Mouse (Mus musculus) lung, embryonic 14.5 days (tissue): ENCODE data around the gene Kremen1. TPM values are rescaled to one million over a fixed set of nuclear protein-coding genes. Genes with fewer than 3 reads are reported as not detected.

Experiments
- ATAC-seq: fragments of 200-750 bp; cut with Nextera tagmentation; 2 replicates; pipeline ENCODE4 v1.8.0; 2017; ENCODE audit warnings: mild to moderate bottlenecking, moderate TSS enrichment, moderate library complexity; ENCODE audit not compliant: insufficient read depth
- DNase-seq: peaks from one replicate; pipeline ENCODE4 v3.0.0-alpha.2; 2015
- H3K27ac ChIP-seq: fragments of 300-500 bp; sonication (generic); 2 replicates; pipeline ENCODE4 v1.5.1; 2014; ENCODE audit warnings: low read depth, mild to moderate bottlenecking, moderate library complexity
- H3K27me3 ChIP-seq: fragments of 300-500 bp; sonication (generic); 2 replicates; pipeline ENCODE4 v1.6.1; 2014; ENCODE audit warnings: low read length, control low read depth; ENCODE audit not compliant: insufficient read depth
- H3K36me3 ChIP-seq: fragments of 300-500 bp; sonication (generic); 2 replicates; pipeline ENCODE4 v1.6.1; 2014; ENCODE audit warnings: control low read depth; ENCODE audit not compliant: insufficient read depth
- H3K4me1 ChIP-seq: fragments of 300-500 bp; sonication (generic); 2 replicates; pipeline ENCODE4 v1.6.1; 2014; ENCODE audit warnings: antibody characterized with exemption, control low read depth; ENCODE audit not compliant: insufficient read depth
- H3K4me2 ChIP-seq: fragments of 300-500 bp; sonication (generic); 2 replicates; pipeline ENCODE4 v1.6.1; 2014; ENCODE audit warnings: mild to moderate bottlenecking
- H3K4me3 ChIP-seq: fragments of 300-500 bp; sonication (generic); 2 replicates; pipeline ENCODE4 v1.5.1; 2014; ENCODE audit warnings: low read depth, low read length
- H3K9ac ChIP-seq: fragments of 300-500 bp; sonication (generic); 2 replicates; pipeline ENCODE4 v1.6.1; 2014
- H3K9me3 ChIP-seq: fragments of 300-500 bp; sonication (generic); 2 replicates; pipeline ENCODE4 v1.6.1; 2016; ENCODE audit warnings: low read depth, low read length, control low read depth
- CTCF ChIP-seq: IDR thresholded peaks from 2 replicates; pipeline ENCODE4 v1.5.1; 2016; ENCODE audit warnings: antibody characterized with exemption, low read depth
- WGBS: fragments of 180-500 bp; shearing (Covaris S2); extraction: QIAGEN DNeasy Blood & Tissue Kit; methylation state at CpG from one replicate; pipeline ENCODE4 v1.1.7; 2014; 5-methylcytosine and 5-hydroxymethylcytosine counted together
- polyA plus RNA-seq: library from polyadenylated mRNA; unstranded; fragments of >200 nt; fragmentation: Nextera tagmentation; extraction: Ambion mirVana; gene quantifications from 2 replicates; pipeline ENCODE4 v1.2.1, GENCODE M21; 2014

Gene Kremen1
- polyA plus RNA-seq, 1 experiment from 2014 or later = 14.5 TPM

DNA sequence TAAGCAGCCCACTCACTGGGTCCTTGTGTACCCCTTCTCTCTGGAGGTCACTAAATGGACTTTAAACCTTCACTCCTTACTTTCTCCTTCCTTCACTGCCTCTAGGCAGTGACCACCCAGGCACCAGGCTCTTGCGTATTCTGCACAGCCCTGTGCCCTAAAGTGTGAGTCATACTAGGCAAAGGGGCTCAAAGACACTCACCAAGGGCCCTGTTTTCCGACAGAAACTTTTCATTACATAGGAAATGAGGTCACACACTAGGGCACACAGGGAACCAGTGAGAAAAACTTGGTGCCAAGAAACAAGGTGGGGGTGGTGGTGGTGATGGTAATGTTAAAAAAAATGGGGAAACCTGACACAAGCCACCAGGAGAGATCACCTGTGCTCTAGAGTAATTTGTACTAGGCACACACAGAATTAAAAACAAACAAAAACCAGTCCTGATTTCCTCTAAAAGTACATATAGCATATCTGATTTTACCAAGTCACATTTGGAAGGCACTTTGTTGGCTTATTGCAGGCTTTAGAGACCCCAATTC, 35.3 kb upstream of the Kremen1 start:
- ATAC-seq (peak; percentile 38), DNase-seq (peak; percentile 32)
- H3K27ac ChIP-seq = peak overlapping the region; percentile 19; the same call in 1 of the 2 replicates
- H3K9ac ChIP-seq = no peak overlapping the region
- H3K36me3 ChIP-seq = no peaks in the 10 kb centered on the region
- no peaks in the 10 kb centered on the region for H3K9me3 ChIP-seq
- no peak for TF ChIP-seq CTCF
- H3K27me3 ChIP-seq = no peaks in the 10 kb centered on the region
- H3K4me1 ChIP-seq = peaks cover 24% of the 10 kb centered on the region
- no peak overlapping the region for H3K4me3 ChIP-seq
- no peak overlapping the region for H3K4me2 ChIP-seq
- WGBS = 34% methylated on average over 2 of the region's 2 CpGs

DNA sequence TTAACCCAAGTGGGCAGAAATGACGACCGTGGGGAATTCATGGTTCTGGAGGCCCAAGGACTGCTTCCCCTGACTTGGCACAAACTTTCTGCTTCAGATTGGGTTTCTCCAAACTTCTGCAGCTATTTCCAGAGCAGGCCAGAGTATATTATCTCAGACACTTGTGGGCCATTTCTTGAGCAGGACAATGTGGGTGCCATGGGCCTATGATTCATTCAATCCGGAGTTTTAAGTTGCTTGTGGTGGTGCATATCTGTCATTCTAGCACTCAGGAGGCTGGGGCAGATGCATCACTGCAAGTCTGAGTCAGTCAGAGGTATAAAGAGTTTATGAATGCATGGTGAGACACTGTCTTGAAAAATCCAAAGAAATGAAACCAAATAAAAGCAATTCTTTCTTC, 33.4 kb upstream of the Kremen1 start:
- Histone ChIP-seq H3K36me3 (no peaks in the 10 kb centered on the region), H3K27ac (no peak overlapping the region), H3K4me2 (no peak overlapping the region), H3K4me1 (peaks cover 24% of the 10 kb centered on the region), H3K9ac (no peak overlapping the region), H3K4me3 (no peak overlapping the region), H3K27me3 (no peaks in the 10 kb centered on the region), H3K9me3 (no peaks in the 10 kb centered on the region)
- 72% methylated on average over 3 of the region's 3 CpGs for WGBS
- TF ChIP-seq CTCF = no peak
- DNase-seq (no peak), ATAC-seq (no peak)

DNA sequence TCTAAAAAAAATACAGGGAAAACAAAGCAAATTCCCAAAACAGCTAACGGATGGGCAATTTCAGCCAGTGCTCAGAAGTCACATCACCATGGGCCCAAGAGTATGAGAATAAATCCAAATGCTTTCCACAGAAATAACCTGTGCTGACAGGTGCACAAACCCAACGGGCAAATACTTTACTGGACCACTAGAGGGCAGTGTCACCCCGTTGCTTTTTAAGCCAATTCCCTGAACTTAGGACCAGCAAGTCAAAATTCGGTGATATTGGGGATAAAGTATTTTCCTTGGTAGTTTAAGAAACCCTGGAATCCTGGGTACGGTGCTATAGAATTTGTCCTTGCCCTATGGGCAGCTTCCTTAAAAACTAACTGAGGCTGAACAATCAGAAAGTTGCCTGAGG, 29.3 kb upstream of the Kremen1 start:
- peaks cover 34% of the 10 kb centered on the region for H3K36me3 ChIP-seq
- WGBS = 14% methylated on average over 5 of the region's 5 CpGs
- H3K27me3 ChIP-seq = no peaks in the 10 kb centered on the region
- H3K4me1 ChIP-seq = no peaks in the 10 kb centered on the region
- no peak overlapping the region for H3K9ac ChIP-seq
- no peak overlapping the region for H3K4me2 ChIP-seq
- DNase-seq = peak; percentile 87
- peak; percentile 97 for TF ChIP-seq CTCF
- no peaks in the 10 kb centered on the region for H3K9me3 ChIP-seq
- no peak overlapping the region for H3K4me3 ChIP-seq
- H3K27ac ChIP-seq = no peak overlapping the region
- ATAC-seq = no peak

DNA sequence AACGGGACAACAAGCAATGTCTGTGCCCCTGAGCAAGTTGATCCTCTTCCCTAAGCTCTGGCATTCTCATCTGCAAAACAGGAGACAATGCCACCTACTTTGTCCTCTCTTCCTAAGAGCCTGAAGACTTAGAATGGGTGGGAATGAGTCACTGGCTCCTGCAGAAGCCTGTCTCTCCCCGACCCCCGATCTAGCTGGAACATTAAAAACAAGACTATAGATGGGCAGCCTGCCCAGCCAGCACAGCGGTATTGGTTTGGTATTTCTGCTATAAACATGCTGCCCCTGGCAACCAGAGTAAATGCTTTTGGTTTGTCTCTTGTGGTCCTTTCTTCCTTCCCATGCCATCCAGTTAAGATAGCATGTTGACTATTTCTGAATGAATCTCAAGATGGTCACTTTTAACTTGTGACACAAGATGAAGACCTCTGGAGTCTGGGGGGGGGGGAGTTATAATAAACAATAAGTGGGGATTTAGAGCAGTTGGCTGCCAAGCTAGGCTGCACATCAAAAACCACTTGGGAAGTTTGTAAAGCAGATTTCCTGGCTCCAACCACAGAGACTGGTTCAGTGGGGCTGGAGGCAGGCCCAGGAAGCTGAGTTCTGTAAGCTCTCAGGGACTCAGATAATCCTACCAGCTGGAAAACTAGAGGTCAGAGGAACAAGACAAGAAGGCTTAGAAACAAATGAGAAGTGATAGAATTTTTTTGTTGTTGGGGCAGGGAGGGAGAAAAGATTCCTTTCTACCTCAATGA, 28.6 kb upstream of the Kremen1 start:
- no peak overlapping the region for H3K9ac ChIP-seq
- H3K27ac ChIP-seq = no peak overlapping the region
- H3K36me3 ChIP-seq = peaks cover 41% of the 10 kb centered on the region
- H3K27me3 ChIP-seq = no peaks in the 10 kb centered on the region
- no peaks in the 10 kb centered on the region for H3K4me1 ChIP-seq
- H3K4me3 ChIP-seq = no peak overlapping the region
- ATAC-seq (no peak), DNase-seq (peak; percentile 61)
- H3K9me3 ChIP-seq = no peaks in the 10 kb centered on the region
- TF ChIP-seq CTCF = no peak
- no peak overlapping the region for H3K4me2 ChIP-seq
- WGBS = 66% methylated on average over 4 of the region's 4 CpGs

DNA sequence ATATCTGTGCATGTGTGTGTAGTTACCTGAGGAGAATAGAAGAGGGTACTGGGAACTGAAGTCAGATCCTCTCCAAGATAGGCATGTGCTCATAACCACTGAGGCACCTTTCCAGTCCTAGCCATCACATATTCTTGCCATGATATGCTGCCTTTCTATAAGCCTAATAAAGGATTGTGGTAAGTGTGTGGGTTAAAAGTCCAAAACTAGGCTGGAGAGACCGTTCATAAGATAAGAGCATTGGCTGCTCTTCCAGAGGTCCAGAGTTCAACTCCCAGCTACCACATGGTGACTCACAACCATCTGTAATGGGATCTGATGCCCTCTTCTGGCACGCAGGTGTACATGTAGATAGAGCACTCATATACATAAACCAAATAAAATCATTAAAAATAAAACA, 22.6 kb upstream of the Kremen1 start:
- Histone ChIP-seq H3K9me3 (no peaks in the 10 kb centered on the region), H3K27me3 (no peaks in the 10 kb centered on the region), H3K36me3 (peaks cover 74% of the 10 kb centered on the region), H3K27ac (no peak overlapping the region), H3K9ac (no peak overlapping the region), H3K4me1 (no peaks in the 10 kb centered on the region), H3K4me2 (no peak overlapping the region), H3K4me3 (no peak overlapping the region)
- no peak for DNase-seq
- 0 out of 2 replicates have a peak, but pooled peaks have one; percentile 17 for TF ChIP-seq CTCF
- WGBS = 83% methylated on average over 2 of the region's 2 CpGs
- no peak for ATAC-seq

DNA sequence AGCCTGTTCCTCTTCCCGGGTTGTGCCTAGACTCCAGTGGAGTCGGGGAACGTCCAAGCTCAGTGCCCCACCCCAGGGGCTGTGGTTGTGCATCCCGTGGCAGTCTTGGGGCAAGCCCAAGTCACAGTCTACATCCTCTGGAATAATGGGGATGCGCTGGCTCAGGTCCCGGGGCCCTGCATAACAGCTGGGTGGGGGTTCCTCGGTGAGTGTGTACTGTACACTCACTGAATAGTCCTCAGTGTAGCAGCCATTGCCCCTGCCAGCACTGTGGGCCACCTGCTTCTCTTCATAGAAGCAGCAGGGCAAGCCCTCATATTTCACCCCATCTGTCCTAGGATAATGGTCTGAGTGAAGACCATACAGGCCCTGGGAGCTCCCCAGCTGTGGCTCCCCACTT, 19.6 kb upstream of the Kremen1 start:
- Histone ChIP-seq H3K4me3 (no peak overlapping the region), H3K4me2 (no peak overlapping the region), H3K4me1 (no peaks in the 10 kb centered on the region), H3K27ac (no peak overlapping the region), H3K27me3 (no peaks in the 10 kb centered on the region), H3K9ac (no peak overlapping the region), H3K36me3 (peaks cover 46% of the 10 kb centered on the region), H3K9me3 (no peaks in the 10 kb centered on the region)
- no peak for TF ChIP-seq CTCF
- no peak for DNase-seq
- no peak; the same call in 1 of the 2 replicates for ATAC-seq
- 81% methylated on average over 7 of the region's 7 CpGs for WGBS

DNA sequence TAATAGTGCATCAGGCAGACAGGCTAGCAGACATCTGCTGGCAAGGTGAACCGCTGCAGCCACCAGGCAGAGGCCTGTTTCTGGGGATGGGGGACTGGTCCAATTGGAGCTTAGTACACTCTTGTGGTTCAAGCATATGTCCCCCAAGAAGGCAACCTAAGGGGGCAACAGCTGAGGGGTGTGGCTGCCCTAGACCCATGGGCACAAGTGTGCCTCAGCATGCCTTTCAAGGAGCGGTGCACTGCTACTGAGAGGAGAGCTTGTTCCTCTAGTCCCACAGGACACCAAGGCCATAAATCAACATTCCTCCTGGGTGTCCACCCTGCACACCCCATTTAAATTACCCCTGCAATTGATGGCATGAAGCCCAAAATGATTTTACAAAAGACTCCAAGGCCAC, 17.1 kb upstream of the Kremen1 start:
- Histone ChIP-seq H3K4me3 (no peak overlapping the region), H3K9me3 (no peaks in the 10 kb centered on the region), H3K4me1 (no peaks in the 10 kb centered on the region), H3K27me3 (no peaks in the 10 kb centered on the region), H3K9ac (no peak overlapping the region), H3K36me3 (peaks cover 29% of the 10 kb centered on the region), H3K4me2 (no peak overlapping the region), H3K27ac (no peak overlapping the region)
- TF ChIP-seq CTCF = no peak
- WGBS = 89% methylated on average over 2 of the region's 2 CpGs
- DNase-seq (no peak), ATAC-seq (no peak)
